Mouse (Mus musculus) heart, adult 2 months (tissue): ENCODE data around the gene Elfn1. TPM values are rescaled to one million over a fixed set of nuclear protein-coding genes. Genes with fewer than 3 reads are reported as not detected.

ENCODE experiments used
- DNase-seq, 2 experiments: peaks; one replicate each; pipeline ENCODE4 v3.0.0; 2021
- H3K27ac ChIP-seq: fragments of 200-600 bp; 2 replicates; pipeline ENCODE4 v1.8.1; 2022
- H3K27me3 ChIP-seq: fragments of 200-500 bp; 2 replicates; pipeline ENCODE4 v1.6.1; 2012; ENCODE audit warnings: mild to moderate bottlenecking, low read length, inconsistent platforms, mixed read lengths; ENCODE audit not compliant: control insufficient read depth, insufficient read depth
- H3K36me3 ChIP-seq: fragments of 200-500 bp; 2 replicates; pipeline ENCODE4 v1.6.1; 2012; ENCODE audit warnings: low read length, inconsistent platforms; ENCODE audit not compliant: control insufficient read depth, insufficient read depth
- H3K4me1 ChIP-seq: fragments of 200-500 bp; 2 replicates; pipeline ENCODE4 v1.6.1; 2011; ENCODE audit warnings: low read length; ENCODE audit not compliant: control insufficient read depth, insufficient read depth
- H3K4me3 ChIP-seq: fragments of 200-600 bp; 2 replicates; pipeline ENCODE4 v1.8.1; 2022
- H3K79me2 ChIP-seq: fragments of 200-500 bp; replicated peaks from 2 replicates; pipeline ENCODE4 v1.6.1; 2012; ENCODE audit warnings: mild to moderate bottlenecking, inconsistent platforms, low read length, moderate library complexity, mixed read lengths; ENCODE audit not compliant: control insufficient read depth, insufficient read depth
- H3K9ac ChIP-seq: fragments of 200-500 bp; 2 replicates; pipeline ENCODE4 v1.6.1; 2012; ENCODE audit warnings: low read depth, mild to moderate bottlenecking, control low read depth, inconsistent platforms, low read length, mixed read lengths
- CTCF ChIP-seq: fragments of 200-600 bp; IDR thresholded peaks from 2 replicates; pipeline ENCODE4 v1.8.1; 2022; ENCODE audit warnings: antibody characterized with exemption, mild to moderate bottlenecking, moderate library complexity
- EP300 ChIP-seq: fragments of 200-500 bp; IDR thresholded peaks from 2 replicates; pipeline ENCODE4 v1.6.1; 2011; ENCODE audit warnings: low read depth, low read length, control low read depth; ENCODE audit not compliant: insufficient read depth
- POLR2A ChIP-seq: fragments of 200-500 bp; IDR thresholded peaks from 2 replicates; pipeline ENCODE4 v1.6.1; 2011; ENCODE audit warnings: mild to moderate bottlenecking, low read depth, low read length, control low read depth; ENCODE audit not compliant: insufficient read depth
- WGBS: fragments of 180-500 bp; shearing (Covaris S2); methylation state at CpG from one replicate; pipeline ENCODE4 v1.1.7; 2018; 5-methylcytosine and 5-hydroxymethylcytosine counted together
- intact Hi-C: fragments of 180-260 bp; cut with DNase I; formaldehyde crosslinking; loops from one replicate; pipeline ENCODE4 v1.15.1; 2025
- polyA plus RNA-seq: library from polyadenylated mRNA; depleted of rRNA; stranded (reverse); fragments of >200 nt; gene quantifications from 2 replicates; pipeline ENCODE4 v1.2.3, GENCODE M21; 2012
- total RNA-seq, 2 experiments: library from RNA; stranded (reverse); gene quantifications; 2 replicates each; pipeline ENCODE4 v1.2.3; 2021

Gene Elfn1
- total and polyA plus RNA-seq, 3 experiments = 0.14 to 0.25 TPM; not detected in 1

DNA sequence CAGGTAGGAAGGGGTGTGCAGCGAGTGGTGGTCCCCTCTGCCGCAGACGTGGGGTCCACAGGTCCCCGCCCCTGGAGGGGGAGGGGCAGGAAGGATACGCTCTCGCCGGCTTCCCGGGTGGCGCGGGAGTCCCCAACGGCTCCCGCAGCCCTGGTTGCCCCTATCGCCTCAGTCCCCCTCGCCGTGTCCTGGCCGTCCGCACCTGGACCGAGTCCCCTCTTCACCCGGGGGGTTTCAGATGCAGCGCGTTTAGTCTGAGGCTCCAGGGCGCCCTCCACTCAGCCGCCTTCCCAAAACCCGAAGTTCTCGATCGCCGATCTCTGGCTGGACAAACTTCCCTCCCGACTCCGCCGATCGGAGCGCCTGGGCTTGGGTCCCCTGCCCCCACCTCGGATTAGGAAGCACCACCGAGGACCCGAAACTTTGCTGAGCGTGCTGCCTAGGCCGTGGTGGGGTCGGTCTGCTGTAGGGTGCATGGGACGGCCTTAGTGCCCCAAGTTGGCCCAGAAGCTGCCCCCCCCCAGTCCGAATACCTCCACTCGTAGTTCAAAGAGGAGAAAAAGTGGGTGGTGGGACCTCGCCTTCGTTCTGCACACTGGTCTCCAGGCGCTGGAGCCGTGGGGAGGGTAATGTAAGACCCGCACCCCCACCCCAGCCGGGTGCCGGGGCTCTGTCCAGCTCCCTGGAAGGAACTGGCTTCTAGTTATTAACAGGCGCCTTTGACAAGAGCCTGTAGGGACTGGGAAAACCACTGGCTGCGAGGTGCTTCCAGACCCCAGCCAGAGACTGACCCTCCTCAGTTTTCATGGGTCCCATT is 1.3 kb downstream of the Elfn1 start:
- WGBS = 1% methylated on average over 46 of the region's 50 CpGs
- peak in 1 of 2 experiments; percentile 38 for DNase-seq
- peaks cover 26% of the 10 kb centered on the region for H3K27me3 ChIP-seq
- peaks cover 2% of the 10 kb centered on the region; the same call in 1 of the 2 replicates for H3K4me1 ChIP-seq
- H3K27ac ChIP-seq = no peak overlapping the region
- no peaks in the 10 kb centered on the region for H3K79me2 ChIP-seq
- intact Hi-C loops = loop anchor here (5.0 kb wide), 1 partner anchor 228 kb away; no protein-coding TSS in a partner anchor
- TF ChIP-seq POLR2A (no peak), EP300 (no peak), CTCF (no peak)
- H3K4me3 ChIP-seq = peak overlapping the region; percentile 62
- peak overlapping the region; percentile 63 for H3K9ac ChIP-seq
- H3K36me3 ChIP-seq = no peaks in the 10 kb centered on the region

DNA sequence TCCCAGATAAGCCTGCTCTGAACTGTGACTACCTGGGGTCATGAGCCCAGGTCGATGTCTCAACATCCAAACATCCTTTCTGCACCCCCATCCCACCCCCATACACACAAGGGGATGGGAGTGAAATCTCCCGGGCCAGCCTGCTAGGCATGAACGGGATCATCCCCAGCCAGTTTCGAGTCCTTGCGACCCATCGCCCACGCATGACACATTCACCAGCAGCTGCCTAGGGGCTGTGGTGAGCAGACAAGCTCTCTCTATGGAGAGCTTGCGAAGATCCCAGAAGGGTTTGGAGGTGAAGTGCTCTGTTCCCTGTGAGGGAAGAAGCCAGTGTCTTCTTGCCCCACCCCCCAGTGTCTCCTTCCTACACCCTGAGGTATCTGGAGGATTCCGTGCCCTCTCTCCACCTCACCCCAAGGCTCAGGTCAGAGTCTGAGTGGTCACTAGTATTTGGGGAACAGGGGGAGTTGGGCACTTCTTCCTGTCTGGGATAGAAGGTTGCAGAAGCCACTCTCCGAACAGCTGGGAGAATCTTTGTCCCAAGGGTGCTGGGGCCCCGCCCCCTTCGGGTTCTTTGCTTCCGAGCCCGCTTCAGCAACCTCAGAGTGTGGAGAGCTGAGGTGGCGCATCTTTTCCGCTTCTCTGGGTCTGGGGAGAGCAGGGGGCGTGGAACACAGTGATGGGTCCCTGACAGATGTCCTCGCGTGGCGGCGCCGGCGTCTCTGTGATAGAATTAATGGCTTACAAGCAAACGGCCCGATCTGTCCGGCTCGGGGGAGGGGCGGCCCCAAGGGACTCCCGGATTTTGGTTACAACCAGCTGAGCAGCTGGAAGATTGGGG is 2.2 kb downstream of the Elfn1 start:
- no peak for TF ChIP-seq POLR2A
- no peak for TF ChIP-seq EP300
- TF ChIP-seq CTCF = no peak
- Histone ChIP-seq H3K27ac (no peak overlapping the region), H3K36me3 (no peaks in the 10 kb centered on the region), H3K27me3 (peaks cover 26% of the 10 kb centered on the region), H3K4me1 (peaks cover 2% of the 10 kb centered on the region; the same call in 1 of the 2 replicates), H3K4me3 (no peak overlapping the region), H3K79me2 (no peaks in the 10 kb centered on the region), H3K9ac (no peak overlapping the region)
- peak; percentile 27 to 49 for DNase-seq
- 2% methylated on average over 29 of the region's 29 CpGs for WGBS
- intact Hi-C loops = loop anchor here (5.0 kb wide), 1 partner anchor 227 kb away; no protein-coding TSS in a partner anchor

DNA sequence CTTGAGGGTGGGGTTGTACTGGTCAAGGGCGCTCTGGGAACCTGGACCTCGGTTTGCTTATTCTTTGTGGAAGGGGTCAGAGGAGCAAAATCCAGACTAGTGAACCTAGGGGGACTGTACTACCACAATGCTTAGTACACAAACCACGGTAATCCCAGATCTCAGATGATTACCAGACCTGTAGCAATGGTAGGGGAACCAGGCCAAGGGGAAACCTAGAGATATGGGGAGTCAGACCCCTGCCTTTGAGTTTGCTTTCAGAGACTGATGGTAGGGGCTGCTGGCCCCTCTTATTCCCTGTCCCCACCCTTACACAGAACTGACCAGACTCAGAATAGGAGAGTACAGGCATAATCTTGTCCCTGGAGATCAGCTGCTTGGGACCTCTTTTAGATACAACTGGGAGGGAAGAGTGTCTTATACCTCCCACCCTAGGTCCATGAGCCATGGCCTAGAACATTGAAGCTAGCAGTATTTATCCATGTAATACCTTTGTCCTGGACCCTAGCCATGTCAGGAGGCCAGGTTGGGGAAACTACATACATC is 3.1 kb downstream of the Elfn1 start:
- Histone ChIP-seq H3K36me3 (no peaks in the 10 kb centered on the region), H3K9ac (no peak overlapping the region), H3K27me3 (peaks cover 26% of the 10 kb centered on the region), H3K4me3 (no peak overlapping the region), H3K79me2 (no peaks in the 10 kb centered on the region), H3K27ac (no peak overlapping the region), H3K4me1 (peaks cover 2% of the 10 kb centered on the region; the same call in 1 of the 2 replicates)
- WGBS = 42% methylated on average over 3 of the region's 3 CpGs
- no peak for DNase-seq
- TF ChIP-seq POLR2A = no peak
- TF ChIP-seq CTCF = no peak
- TF ChIP-seq EP300 = no peak
- intact Hi-C loops = no loop called here

DNA sequence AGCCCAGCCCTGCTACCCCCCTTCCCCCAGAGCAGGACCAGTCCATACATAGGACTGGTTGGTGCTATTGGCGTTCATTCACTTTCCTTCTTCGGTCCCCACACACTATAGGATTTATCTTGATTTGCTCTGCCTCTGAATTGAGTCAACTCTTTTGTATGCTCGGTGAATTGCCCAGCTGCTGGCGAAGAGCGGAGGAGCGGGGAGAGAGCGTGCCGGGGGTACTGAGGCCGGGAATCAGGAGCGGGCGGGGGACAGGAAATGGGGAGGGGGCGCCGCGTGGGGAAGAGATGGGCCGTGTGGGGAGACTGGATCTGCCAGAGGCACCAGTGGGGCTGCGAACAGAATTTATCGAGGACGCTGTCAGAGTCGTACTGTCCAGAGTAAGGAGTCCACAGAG is 3.8 kb downstream of the Elfn1 start:
- Histone ChIP-seq H3K36me3 (no peaks in the 10 kb centered on the region), H3K27me3 (peaks cover 25% of the 10 kb centered on the region), H3K79me2 (no peaks in the 10 kb centered on the region), H3K9ac (no peak overlapping the region), H3K4me1 (peaks cover 2% of the 10 kb centered on the region; the same call in 1 of the 2 replicates), H3K27ac (no peak overlapping the region), H3K4me3 (no peak overlapping the region)
- 14% methylated on average over 18 of the region's 19 CpGs for WGBS
- no peak for DNase-seq
- no peak for TF ChIP-seq EP300
- TF ChIP-seq POLR2A = no peak
- TF ChIP-seq CTCF = no peak
- intact Hi-C loops = no loop called here

DNA sequence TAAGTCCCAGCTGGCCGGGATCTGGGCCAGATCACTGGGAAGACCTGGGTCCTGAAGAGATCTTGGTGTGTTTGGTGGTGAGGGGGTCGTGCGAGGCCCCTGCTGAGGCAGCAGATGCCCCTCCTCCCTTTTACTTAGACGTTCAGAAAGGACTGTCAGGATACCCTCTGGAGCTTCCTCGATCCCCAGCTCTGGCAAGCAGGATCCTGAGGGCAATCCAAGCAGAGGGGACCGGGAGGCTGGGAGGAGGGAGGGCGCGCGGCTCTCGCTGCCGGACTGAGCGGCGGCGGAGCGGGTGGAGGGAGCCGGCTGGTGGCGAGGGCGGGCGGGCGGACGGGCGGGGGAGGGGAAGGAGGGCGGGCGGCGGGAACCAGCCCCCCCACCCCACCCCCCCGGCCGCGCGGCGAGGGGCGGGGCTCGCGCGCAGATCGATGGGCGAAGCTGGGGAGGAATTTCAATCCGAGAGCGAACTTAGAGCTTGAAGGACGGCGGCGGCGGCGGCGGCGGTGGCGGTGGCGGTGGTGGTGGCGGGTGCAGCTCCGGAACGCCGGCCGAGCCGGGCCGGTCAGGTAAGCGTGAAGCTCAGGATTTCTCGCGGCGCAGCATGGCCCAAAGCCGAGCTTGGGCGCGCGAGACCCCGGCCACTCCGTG is 4.5 kb downstream of the Elfn1 start:
- Histone ChIP-seq H3K27me3 (peaks cover 24% of the 10 kb centered on the region), H3K79me2 (no peaks in the 10 kb centered on the region), H3K4me3 (peak overlapping the region; percentile 39), H3K4me1 (peaks cover 2% of the 10 kb centered on the region; the same call in 1 of the 2 replicates), H3K27ac (no peak overlapping the region), H3K9ac (peak overlapping the region; percentile 26), H3K36me3 (no peaks in the 10 kb centered on the region)
- TF ChIP-seq CTCF (no peak), POLR2A (no peak), EP300 (no peak)
- 1% methylated on average over 41 of the region's 64 CpGs for WGBS
- peak in 1 of 2 experiments; percentile 42 for DNase-seq
- intact Hi-C loops = no loop called here
